Mouse (Mus musculus): Measurements from ENCODE around the gene H2-Aa.
A peak's percentile ranks its signal among the peaks of the same experiment; 100 is the strongest.

H2-Aa gene

DNA sequence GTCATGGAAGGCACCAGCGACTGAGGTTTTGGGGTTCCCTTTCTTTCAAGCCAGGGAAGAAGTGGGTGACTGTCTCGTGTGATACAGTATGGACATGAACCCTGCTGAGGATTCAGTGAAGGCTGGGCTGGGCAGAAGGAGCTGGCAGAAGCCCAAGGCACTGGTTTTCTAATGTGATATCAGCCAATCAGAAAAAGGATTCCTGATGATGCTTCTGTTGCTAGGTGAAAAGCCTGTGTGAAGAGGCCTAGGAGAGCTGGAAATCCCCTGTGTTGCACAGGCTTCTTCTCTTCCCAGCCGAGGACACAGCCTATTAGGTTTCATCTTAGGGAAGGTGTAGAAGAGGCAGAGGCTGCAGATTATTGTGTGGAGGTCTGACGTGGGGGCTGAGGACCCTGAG is 26.1 kb downstream of the H2-Aa start:
- peak; percentile 16 to 30 for DNase-seq

DNA sequence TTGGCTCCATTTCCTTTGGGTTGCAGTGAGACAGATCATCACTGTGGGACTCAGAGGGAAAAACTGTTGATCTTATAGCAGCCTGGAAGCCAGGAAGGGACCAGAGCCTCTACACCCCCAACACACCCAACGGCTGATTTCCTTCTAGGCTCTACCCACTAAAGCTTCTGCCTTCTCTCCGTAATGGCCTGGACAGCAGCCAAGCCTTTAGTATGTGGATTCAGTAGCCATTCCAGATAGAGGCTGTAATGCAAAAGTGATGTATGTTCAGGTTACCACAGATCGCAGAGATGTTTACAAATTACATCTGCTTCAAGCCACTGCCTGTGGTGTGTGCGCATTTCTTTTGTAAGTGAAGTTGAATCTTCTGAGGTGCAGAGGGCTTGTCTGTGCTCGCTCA is 27.1 kb downstream of the H2-Aa start:
- DNase-seq, result no peak

DNA sequence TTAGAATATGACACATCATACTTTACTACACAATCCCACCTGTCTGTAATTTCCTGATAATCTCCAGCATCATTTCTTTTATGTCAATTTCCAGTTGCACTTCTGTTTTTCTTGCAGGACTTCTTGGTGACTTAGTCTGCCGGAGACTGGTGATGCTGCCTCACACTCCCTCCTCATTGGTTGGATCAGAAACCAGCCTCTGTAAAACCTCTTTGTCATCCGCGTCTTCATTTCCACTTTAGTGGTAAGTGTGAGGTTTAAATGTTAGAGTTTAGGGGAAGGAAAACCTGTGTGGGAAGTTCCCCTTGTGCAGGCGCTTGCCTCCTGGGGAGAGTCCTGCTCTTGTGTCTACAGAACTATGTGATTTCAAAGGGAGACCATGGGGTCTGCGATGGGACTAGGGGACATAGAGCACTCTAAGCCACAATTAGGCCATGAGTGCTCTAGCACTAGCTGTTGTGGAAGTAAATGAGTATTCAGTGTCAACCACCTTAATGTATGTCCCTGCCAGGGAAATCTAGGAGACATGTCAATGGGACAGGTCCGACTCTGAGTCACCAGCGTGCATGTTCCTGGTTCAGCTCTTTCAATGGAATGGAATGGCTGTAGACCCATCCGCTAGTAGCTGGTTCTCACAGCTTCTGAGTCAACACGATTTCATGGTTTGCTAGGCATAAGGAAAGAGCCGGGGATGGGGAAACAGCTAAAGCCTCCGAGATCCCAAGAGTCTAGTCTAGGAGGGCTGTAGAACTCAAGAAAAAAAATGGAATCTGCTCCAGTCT is 29.8 kb downstream of the H2-Aa start, which contains the start of gene H2-Ab1:
Gene H2-Ab1, plus strand, starts transcription at position 96 of the 782 bp plus-strand sequence.
- peak; percentile 81 to 87 for DNase-seq

DNA sequence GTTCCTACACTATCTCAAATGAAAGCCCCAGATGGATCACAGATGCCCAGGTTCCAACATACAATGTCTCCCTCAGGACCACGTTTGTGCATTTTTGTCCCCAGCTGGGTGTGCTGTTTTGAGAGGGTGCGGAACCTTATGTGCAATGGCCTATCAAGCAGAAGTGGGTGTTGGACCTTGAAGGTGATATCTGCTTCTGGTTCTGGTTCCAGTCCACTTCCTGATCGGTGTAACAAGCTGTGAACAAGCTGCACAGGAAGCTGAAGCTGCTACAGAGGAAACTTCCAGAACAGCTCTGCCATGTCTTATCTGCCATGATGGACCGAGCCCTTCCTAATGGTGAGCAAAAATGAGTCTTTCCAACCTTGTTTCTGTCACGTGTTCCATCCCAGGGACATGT is 31.1 kb downstream of the H2-Aa start:
- no peak for DNase-seq

DNA sequence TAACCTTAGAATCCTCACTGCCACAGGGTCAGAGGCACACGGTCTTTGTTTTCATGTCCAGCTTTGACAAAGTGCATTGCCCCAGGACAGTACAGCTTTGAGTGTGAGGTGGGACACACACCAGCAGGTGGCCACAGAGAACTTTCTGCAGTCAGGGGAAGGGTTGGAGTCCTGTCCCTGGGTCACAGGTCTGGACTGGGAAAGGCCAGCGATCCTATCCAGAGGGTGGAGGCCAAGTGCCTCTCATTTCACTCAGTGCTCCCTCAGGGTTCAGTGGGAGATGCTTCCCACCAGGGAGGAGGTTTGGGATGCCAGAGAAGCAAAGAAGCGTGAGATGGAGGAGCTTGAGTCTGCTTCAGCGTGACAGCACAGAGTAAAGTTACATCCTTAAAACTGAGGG is 36.0 kb downstream of the H2-Aa start:
- no peak for DNase-seq

DNA sequence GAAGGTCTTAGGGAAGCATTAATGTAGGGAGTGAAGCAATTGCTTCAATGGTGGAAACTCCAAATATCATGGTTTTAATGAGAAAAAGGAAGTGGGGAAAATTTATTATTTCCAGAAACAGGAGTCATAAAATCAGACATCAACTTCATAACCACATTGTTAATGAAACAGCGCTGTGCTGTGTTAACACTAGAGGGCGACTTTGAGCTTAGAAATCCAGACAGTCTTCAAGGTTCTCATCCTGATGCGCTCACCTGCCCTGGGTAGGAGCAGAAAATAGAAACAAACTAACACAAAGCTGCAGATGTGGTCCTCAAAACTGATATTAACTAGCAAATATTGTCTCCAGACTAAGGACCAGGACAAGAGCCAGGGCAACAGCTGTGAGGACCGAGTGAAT is 37.7 kb downstream of the H2-Aa start:
- DNase-seq, result no peak

DNA sequence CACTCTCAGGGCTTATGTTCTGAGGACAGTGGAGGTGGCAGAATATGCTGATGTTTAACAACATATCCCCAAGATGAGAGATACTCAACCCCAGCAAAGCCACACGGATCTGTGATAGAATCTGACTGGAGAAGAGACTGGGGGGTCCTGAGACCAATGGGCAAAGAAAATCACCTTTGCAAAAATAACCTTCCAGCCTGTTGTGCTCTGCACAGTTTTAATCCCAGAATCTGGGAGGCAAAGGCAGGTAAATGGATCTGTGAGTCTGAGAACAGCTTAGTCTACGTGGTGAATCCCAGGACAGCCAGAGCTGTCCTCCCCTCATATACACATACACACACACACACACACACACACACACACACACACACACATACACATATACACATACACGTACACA is 38.3 kb downstream of the H2-Aa start:
- no peak for DNase-seq

DNA sequence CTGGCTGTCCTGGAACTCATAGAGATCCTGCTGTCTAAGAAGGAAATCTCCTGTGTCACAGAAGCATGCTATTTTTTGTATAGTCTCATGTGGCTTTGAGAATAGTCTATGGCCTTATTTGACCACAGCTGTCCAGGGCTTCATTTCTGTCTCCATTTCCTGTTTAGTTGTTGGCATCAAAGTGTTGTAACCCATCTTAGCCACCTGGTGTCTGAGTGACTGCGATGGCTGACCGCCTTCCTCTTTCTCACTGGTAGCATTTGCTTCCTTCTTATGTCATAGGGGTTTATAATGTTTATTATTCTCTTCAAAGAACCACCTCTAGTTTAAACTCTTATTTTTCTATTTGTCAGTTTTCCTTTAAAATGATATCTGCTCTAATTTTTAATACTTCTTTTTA is 38.9 kb downstream of the H2-Aa start:
- DNase-seq, result no peak

DNA sequence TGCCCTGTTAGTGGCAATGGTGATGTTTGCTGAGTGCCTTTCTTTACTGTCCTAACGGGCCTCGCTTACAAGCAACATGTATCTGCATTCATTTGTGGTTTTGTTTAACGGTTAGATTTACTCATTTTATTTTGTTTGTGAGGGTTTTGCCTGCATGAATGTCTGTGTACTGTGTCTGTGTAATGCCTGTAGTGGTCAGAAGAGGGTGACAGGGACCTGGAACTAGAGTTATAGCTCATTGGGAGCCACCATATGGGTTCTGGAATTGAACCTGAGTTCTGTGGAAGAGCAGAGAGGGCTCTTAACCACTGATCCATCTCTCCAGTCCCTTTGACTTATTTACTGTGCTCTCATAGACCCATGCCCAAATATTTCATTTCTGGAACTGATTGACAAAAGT is 40.6 kb downstream of the H2-Aa start:
- no peak for DNase-seq

DNA sequence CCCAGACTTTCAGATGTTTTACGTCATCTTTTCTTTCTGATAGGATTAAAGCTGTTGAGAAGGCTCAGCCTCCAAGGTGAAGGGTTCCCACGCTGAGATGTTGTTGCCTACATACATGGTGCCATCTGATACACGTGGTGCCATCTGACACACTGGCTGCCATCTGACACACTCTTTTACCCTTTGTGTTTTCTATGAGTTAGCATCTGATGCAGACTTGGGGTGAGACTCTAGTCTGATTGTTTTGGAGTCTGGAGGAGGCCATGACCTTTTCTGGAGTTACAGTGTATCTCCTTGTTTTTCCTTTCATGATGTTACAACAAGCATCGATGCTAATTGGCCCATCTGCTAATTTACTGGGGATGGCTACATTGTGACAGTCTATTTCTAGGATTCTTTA is 43.0 kb downstream of the H2-Aa start:
- DNase-seq, result no peak

DNA sequence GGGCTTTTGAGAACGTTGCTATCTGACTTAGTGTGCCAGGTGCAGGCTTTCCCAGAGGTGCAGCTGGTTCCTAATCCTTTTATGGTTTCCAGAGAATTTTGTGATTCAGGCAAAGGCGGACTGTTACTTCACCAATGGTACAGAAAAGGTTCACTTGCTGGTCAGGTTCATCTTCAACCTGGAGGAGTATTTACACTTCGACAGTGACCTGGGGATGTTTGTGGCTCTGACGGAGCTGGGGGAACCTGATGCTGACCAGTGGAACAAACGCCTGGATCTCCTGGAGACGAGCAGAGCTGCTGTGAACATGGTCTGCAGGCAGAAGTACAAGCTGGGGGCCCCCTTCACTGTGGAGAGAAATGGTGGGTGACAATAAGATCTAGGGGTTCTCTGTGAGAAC is 46.7 kb downstream of the H2-Aa start:
- no peak for DNase-seq

DNA sequence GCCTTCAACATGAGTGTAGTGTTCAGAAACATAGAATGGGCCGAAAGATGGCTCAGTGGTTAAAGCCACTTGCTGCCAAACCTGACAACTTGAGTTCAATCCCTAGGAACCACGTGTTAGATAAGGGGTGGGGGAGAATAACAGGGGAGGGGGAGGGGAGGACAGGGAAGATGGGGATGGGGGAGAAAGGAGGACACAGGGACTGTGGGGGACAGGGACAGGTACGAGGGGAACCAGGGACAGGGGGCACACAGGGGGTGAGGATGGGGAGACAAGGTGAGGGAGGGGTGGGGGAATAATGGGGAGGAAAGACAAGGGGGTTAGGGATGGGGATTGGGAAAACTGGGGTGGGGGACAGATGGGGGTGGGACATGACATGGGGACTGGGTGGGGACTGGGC is 47.3 kb downstream of the H2-Aa start:
- DNase-seq, result no peak

DNA sequence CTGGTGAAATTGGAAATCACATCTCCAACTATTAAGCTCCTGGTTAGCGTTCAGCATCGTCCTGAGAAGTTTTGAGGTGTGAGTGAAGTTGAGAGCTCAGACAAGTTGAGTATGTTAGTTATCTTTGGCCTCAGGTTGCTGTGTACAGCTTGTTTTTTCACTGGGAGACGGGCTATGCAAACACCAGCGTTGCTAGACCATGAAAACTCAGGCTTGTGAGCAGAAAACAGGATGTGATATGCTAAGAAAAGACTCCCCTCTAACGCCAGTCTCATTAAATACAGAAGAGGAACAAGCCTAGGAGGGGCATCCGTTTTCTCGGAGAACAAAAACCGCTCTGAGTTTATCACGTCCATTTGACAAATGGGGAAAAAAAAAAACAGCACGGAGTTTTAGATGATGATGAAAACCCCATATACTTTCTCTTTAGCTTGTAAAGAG is 48.0 kb downstream of the H2-Aa start:
- no peak for DNase-seq

DNA sequence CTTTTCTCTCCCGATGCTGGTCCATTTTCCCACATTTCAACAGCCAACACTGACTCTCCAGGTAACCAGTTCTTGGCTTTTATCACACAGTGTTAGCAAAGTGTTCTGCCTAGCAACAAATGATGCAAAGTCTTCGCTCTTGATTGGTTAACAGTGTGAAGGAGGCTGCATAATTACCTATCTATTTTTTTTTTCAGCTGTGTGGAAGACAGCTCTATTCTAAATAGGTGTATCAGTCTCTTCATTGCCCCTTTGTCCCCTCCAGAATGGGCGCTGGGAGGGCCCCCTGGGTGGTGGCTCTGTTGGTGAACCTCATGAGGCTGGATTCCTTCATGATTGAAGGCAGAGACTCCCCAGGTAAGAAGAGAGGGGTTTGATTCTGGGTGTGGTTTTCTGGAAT is 48.9 kb downstream of the H2-Aa start, which contains the start of gene H2-Ob:
Gene H2-Ob, plus strand, starts transcription at position 198 of the 400 bp plus-strand sequence.
- DNase-seq, result no peak

DNA sequence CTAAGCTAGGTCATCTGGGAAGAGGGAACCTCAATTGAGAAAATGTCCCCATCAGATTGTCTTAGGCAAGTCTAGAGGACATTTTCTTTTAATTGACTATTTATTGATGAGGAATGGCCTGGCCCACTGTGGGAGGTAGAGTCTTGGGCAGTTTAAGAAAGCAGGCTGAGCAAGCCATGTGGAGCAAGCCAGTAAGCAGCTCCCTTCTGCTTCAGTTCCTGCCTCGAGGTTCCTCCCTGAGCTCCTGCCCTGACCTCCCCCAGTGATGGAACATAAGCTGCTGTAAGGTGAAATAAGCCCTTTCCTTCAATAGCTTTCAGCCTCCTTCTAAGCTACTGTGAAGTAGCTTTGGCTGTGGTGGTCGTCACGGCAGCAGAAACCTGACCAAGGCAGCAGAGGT is 49.9 kb downstream of the H2-Aa start:
- no peak for DNase-seq

DNA sequence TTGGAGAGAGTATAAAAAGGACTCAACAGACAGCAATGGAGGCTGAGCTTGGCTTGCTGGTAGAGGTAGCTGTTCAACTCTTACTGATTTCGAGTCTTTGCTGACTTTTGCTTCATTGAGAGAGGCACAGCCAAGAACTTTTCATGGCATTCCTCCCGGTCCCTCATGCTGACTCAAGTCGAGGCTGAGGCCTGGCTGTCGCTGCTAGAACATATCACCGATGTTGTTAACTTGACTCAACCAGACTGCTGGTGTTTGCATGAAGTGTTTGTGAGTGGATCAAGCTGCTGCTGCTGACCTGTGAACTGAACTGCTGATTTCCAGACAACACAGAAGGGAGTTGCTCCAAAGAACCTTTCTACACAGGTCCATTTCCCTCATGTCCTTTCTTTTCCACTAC is 50.9 kb downstream of the H2-Aa start:
- DNase-seq, result no peak

DNA sequence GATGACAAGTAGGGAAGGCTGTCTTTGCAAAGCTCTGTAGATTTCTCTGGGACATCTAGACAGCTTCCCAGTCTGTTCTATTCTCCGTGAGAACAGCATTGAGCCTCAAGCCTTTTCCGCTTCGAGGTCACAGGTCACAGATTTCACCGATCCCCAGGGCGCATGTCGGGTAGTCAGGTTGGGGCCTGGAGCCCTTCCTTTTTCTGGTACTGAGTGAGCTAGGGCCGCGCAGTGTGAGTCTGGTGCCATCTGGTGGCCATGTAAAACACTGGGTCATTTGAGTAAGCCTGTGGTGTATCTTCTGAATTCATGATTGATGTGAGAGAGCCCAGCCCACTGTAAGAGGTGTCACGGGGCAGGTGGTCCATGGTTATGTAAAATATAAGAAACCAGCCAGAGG is 52.7 kb downstream of the H2-Aa start:
- peak; percentile 88 to 89 for DNase-seq

Data from thymus, postnatal 36 days (tissue).